Mouse (Mus musculus): ENCODE measurements at regions not wholly inside any gene's neighbourhood (a gene's known extent, or its start where the extent isn't known, plus 50 kb on each side); places are given as distances from the start of the nearest gene placed in this dataset.
A peak's percentile ranks its signal among the peaks of the same experiment; 100 is the strongest.

- no peak for DNase-seq (ENCODE audit: low read depth)
- TF ChIP-seq CTCF (IDR thresholded peaks at IDR 0.05; ENCODE audit: borderline replicate concordance, extremely low read depth, insufficient read depth, insufficient read length), result no peak
- TF ChIP-seq POLR2A (IDR thresholded peaks at IDR 0.05; ENCODE audit: borderline replicate concordance, extremely low read depth, insufficient read depth, insufficient read length, poor library complexity, severe bottlenecking), result no peak
These were observed 219.2 kb downstream of the Cog6 start for GRCm38 (mm10) chr3:52797801-52798200.

GRCm38 (mm10) chr3:52797164-52797563, 219.9 kb downstream of the Cog6 start:
- TF ChIP-seq POLR2A (IDR thresholded peaks at IDR 0.05; ENCODE audit: borderline replicate concordance, extremely low read depth, insufficient read depth, insufficient read length, poor library complexity, severe bottlenecking) (no peak), CTCF (IDR thresholded peaks at IDR 0.05; ENCODE audit: borderline replicate concordance, extremely low read depth, insufficient read depth, insufficient read length) (no peak)
- no peak for DNase-seq (ENCODE audit: low read depth)

GRCm38 (mm10) chr3:52794218-52794617, 222.8 kb downstream of the Cog6 start:
- no peak for DNase-seq (ENCODE audit: low read depth)
- TF ChIP-seq CTCF (IDR thresholded peaks at IDR 0.05; ENCODE audit: borderline replicate concordance, extremely low read depth, insufficient read depth, insufficient read length), result no peak
- TF ChIP-seq POLR2A (IDR thresholded peaks at IDR 0.05; ENCODE audit: borderline replicate concordance, extremely low read depth, insufficient read depth, insufficient read length, poor library complexity, severe bottlenecking), result no peak

DNA sequence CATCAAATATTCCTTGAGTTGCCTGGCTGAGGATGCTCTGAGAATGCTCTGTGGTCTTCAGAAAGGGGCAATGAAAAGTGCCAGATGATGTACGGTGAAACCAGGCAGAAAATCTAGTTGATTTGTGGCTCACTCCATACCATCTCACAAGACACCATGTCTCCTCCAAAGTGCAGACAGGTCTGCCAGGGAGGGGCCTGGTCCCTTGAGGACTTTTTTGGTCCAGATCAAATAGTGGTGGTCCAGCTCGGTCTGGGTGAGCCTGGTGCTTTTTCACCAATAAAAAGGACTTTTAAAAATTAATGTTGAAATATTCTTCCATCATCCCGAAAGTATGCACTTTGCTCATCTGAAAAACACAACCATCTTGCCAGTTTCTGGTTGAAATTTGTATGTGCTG, 224.2 kb downstream of the Cog6 start:
- TF ChIP-seq POLR2A (IDR thresholded peaks at IDR 0.05; ENCODE audit: borderline replicate concordance, extremely low read depth, insufficient read depth, insufficient read length, poor library complexity, severe bottlenecking) (no peak), CTCF (IDR thresholded peaks at IDR 0.05; ENCODE audit: borderline replicate concordance, extremely low read depth, insufficient read depth, insufficient read length) (no peak)
- no peak for DNase-seq (ENCODE audit: low read depth)

DNA sequence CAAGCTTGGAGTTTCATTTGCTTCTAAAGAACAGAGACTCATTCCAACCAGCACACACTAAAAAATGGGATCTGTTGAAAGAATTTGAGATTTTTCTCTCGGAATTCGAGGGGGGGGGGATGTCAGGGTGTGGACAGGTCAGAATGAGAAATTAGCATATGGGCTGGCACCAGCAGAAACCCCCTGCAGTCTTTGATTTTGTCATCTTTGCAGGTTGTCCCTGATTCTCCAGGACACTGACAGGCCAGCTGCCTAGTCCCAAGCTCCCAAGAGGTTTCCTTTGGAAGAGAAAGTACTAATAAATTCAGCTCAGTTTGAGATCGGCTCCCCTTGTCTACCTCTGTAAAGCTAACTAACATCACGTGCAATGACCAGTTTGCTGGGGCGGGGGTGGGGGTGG, 224.9 kb downstream of the Cog6 start:
- DNase-seq (ENCODE audit: low read depth), result no peak
- TF ChIP-seq CTCF (IDR thresholded peaks at IDR 0.05; ENCODE audit: borderline replicate concordance, extremely low read depth, insufficient read depth, insufficient read length) (no peak), POLR2A (IDR thresholded peaks at IDR 0.05; ENCODE audit: borderline replicate concordance, extremely low read depth, insufficient read depth, insufficient read length, poor library complexity, severe bottlenecking) (no peak)

GRCm38 (mm10) chr3:52790942-52791341, 226.1 kb downstream of the Cog6 start:
- no peak for DNase-seq (ENCODE audit: low read depth)
- TF ChIP-seq CTCF (IDR thresholded peaks at IDR 0.05; ENCODE audit: borderline replicate concordance, extremely low read depth, insufficient read depth, insufficient read length) (no peak), POLR2A (IDR thresholded peaks at IDR 0.05; ENCODE audit: borderline replicate concordance, extremely low read depth, insufficient read depth, insufficient read length, poor library complexity, severe bottlenecking) (no peak)

- TF ChIP-seq CTCF (IDR thresholded peaks at IDR 0.05; ENCODE audit: borderline replicate concordance, extremely low read depth, insufficient read depth, insufficient read length) (no peak), POLR2A (IDR thresholded peaks at IDR 0.05; ENCODE audit: borderline replicate concordance, extremely low read depth, insufficient read depth, insufficient read length, poor library complexity, severe bottlenecking) (no peak)
- DNase-seq (ENCODE audit: low read depth), result no peak
These were observed 228.9 kb downstream of the Cog6 start for GRCm38 (mm10) chr3:52787964-52788760.

DNA sequence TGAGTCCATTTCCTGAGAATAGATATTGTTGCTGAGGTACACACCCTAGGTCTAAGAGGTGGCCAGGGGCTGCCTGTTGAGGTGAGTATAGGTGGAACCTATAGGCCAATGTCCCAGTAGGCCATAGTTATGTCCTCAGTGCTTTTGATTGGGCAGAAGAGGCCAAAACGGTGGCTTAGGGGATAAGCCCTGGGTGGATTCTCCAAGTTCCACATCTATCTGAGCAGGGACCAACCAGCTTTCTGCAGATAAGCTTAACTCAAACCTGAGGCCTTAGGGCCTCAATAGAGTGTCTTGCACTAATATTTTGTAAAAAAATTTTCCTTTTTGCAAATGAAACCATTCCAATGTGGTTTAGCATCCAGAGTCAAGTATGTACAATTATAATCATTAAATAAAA, 231.4 kb downstream of the Cog6 start:
- no peak for TF ChIP-seq POLR2A (IDR thresholded peaks at IDR 0.05; ENCODE audit: borderline replicate concordance, extremely low read depth, insufficient read depth, insufficient read length, poor library complexity, severe bottlenecking)
- no peak for TF ChIP-seq CTCF (IDR thresholded peaks at IDR 0.05; ENCODE audit: borderline replicate concordance, extremely low read depth, insufficient read depth, insufficient read length)

GRCm38 (mm10) chr3:52784476-52784875, 232.6 kb downstream of the Cog6 start:
- no peak for TF ChIP-seq POLR2A (IDR thresholded peaks at IDR 0.05; ENCODE audit: borderline replicate concordance, extremely low read depth, insufficient read depth, insufficient read length, poor library complexity, severe bottlenecking)
- TF ChIP-seq CTCF (IDR thresholded peaks at IDR 0.05; ENCODE audit: borderline replicate concordance, extremely low read depth, insufficient read depth, insufficient read length), result no peak
- DNase-seq (ENCODE audit: low read depth), result peak; percentile 81

More for the DNA sequence above, 231.4 kb downstream of the Cog6 start:
- no peak for DNase-seq (ENCODE audit: low read depth)

DNA sequence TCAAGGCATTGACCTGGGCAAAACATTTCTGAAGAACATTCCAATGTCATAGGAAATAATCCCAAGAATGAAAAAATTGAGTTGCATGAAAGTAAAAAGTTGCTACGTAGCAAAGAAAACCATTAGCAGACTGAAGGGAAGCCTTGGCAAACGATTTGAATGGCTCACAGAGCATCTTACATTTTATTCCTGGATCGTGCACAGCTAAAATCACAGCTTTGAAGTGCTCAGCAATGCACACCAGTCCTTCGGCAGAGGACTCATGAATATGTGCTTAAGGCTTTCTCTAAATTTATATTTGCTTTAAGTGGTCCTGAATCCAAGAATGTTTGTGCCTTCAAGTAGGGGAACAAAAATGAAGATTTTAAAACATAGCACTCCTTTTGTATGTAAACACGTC, 234.5 kb downstream of the Cog6 start:
- TF ChIP-seq POLR2A (IDR thresholded peaks at IDR 0.05; ENCODE audit: borderline replicate concordance, extremely low read depth, insufficient read depth, insufficient read length, poor library complexity, severe bottlenecking), result no peak
- no peak for TF ChIP-seq CTCF (IDR thresholded peaks at IDR 0.05; ENCODE audit: borderline replicate concordance, extremely low read depth, insufficient read depth, insufficient read length)
- no peak for DNase-seq (ENCODE audit: low read depth)

GRCm38 (mm10) chr3:52781521-52781920, 235.5 kb downstream of the Cog6 start:
- no peak for TF ChIP-seq POLR2A (IDR thresholded peaks at IDR 0.05; ENCODE audit: borderline replicate concordance, extremely low read depth, insufficient read depth, insufficient read length, poor library complexity, severe bottlenecking)
- TF ChIP-seq CTCF (IDR thresholded peaks at IDR 0.05; ENCODE audit: borderline replicate concordance, extremely low read depth, insufficient read depth, insufficient read length), result no peak
- no peak for DNase-seq (ENCODE audit: low read depth)

GRCm38 (mm10) chr3:52780356-52780755, 236.7 kb downstream of the Cog6 start:
- TF ChIP-seq CTCF (IDR thresholded peaks at IDR 0.05; ENCODE audit: borderline replicate concordance, extremely low read depth, insufficient read depth, insufficient read length), result no peak
- no peak for TF ChIP-seq POLR2A (IDR thresholded peaks at IDR 0.05; ENCODE audit: borderline replicate concordance, extremely low read depth, insufficient read depth, insufficient read length, poor library complexity, severe bottlenecking)

More at GRCm38 (mm10) chr3:52780356-52780755, 236.7 kb downstream of the Cog6 start:
- DNase-seq (ENCODE audit: low read depth), result no peak
